Mouse (Mus musculus): Measurements from ENCODE around the gene Anxa8.

Anxa8 gene

GRCm38 (mm10) chr14:34120016-34120910 is 34.5 kb downstream of the Anxa8 start:
- DNase-seq, result no peak

GRCm38 (mm10) chr14:34120923-34121351 is 35.2 kb downstream of the Anxa8 start:
- DNase-seq, result no peak

- DNase-seq, result no peak
Measured at GRCm38 (mm10) chr14:34121691-34122090, 35.9 kb downstream of the Anxa8 start.

- no peak for DNase-seq
Measured at GRCm38 (mm10) chr14:34131216-34131615, 45.4 kb downstream of the Anxa8 start.

- DNase-seq, result no peak
Measured at GRCm38 (mm10) chr14:34135391-34135790, 49.6 kb downstream of the Anxa8 start.

GRCm38 (mm10) chr14:34139671-34140664 is 54.2 kb downstream of the Anxa8 start:
- no peak for DNase-seq

- no peak for DNase-seq
Measured at GRCm38 (mm10) chr14:34142316-34142715, 56.5 kb downstream of the Anxa8 start.

GRCm38 (mm10) chr14:34142915-34143314 is 57.1 kb downstream of the Anxa8 start:
- no peak for DNase-seq
